Mouse (Mus musculus): Measurements from ENCODE around the gene Wdr61.

DNA sequence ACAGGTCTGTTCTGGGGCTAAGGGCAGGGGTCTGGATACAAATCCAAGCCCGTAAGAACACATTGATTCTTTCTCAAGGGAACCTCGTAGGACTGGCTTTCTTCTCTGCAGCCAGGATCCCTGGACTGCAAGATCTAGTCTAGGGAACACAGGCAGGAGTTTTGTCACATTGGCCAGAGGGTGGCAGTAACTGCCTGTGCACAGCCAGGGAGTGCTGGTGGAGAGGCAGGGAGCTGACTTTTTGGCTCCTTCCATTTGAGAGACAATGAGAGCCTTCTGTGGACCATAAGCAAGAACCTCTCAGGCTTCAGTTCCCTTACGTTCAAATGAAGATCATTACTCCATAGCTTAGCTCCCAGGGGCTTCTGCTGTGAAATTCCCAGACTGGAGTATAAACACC, 4.1 kb upstream of the Wdr61 start:
- TF ChIP-seq CTCF (IDR thresholded peaks at IDR 0.05; ENCODE audit: low read depth) (peak; percentile 63), EP300 (IDR thresholded peaks at IDR 0.05; ENCODE audit: low read depth) (no peak)

All from liver, postnatal 0 days (tissue).